Mouse (Mus musculus) embryonic stem cell, embryonic (primary cell): ENCODE data around the gene Zmynd8.

Experiments used
- CTCF ChIA-PET, 4 experiments: fragments of 300-600 bp in 2 of 4; fragments of 350-600 bp in 2 of 4; sonication (Branson Sonifier 250); formaldehyde crosslinking; loops; one replicate each; lab custom pipeline; 2022; ENCODE audit warnings: inconsistent platforms in 2 of 4; lab: Charles Lee
- POLR2A ChIA-PET, 4 experiments: fragments of 300-600 bp in 2 of 4; fragments of 350-600 bp in 2 of 4; sonication (Branson Sonifier 250); formaldehyde crosslinking; loops; one replicate each; lab custom pipeline; 2022; ENCODE audit warnings: antibody characterized with exemption in 4 of 4, inconsistent platforms in 1 of 4; lab: Charles Lee

Zmynd8 gene

DNA sequence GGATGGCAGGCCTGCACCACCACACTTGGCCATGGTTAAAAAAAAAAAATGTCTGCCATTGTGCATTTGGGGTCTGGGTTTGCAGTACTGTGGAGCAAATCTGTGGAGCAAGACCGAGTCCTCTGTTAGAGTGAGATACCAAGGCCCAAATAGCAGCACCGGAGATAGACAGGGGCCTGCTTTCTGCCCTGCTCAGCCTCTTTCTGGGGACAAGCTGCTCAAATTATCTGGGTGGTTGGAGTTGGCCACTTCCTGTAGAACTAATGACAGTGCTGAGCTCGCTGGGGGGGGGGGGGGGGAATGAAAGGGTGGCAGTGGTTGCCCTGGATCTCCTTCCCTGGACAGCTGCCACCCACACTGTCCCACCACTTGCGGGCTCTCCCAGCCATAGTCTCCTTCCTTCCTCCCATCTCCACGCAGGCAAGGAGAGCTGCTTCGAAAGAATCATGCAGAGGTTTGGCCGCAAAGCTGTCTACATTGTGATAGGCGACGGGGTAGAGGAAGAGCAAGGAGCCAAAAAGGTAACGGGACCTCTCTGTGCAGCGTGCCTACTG, 129.9 kb downstream of the Zmynd8 start:
- CTCF ChIA-PET, result interaction anchor here in 2 of 4 experiments (0.6 to 2.5 kb wide), 6 partner anchors 11 to 82 kb away, joined by 3 to 12 read pairs (median 3); no protein-coding TSS in a partner anchor

DNA sequence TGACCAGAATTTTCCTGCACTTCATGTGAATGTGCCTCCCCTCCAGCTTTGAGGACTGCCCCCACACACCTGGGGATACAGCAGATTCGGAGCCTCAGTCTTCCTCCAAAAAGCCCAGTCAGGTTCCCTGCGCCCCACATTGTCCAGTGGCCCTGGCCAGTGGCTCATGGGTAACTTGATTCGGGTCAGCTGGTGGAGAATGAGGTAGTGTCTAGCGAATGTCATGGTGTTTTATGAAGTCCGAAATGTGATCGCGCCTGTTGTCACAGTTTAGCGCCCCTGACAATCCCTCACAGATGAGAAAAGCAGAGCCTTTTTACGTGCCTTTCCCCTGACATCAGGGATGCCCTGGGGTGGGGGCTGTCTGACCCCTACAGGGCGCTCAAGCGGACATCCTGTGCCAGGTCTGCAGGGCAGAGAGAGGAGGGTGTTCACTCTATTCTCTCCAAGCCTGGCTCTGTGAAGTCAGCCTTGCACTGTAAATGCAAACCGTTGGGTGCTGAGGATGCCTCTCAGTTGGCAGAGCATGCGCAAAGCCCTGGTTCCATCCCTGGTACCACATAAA, 139.3 kb downstream of the Zmynd8 start:
- CTCF ChIA-PET, result no interaction called here
- POLR2A ChIA-PET, result interaction anchor here in 2 of 4 experiments (1.0 to 2.1 kb wide), 3 partner anchors 13 to 51 kb away, joined by 3 to 9 read pairs (median 3); no protein-coding TSS in a partner anchor

More for the DNA sequence above, 129.9 kb downstream of the Zmynd8 start:
- POLR2A ChIA-PET, result interaction anchor here in 3 of 4 experiments (0.6 to 1.5 kb wide), 11 partner anchors 10 to 696 kb away, joined by 3 to 7 read pairs (median 4); no protein-coding TSS in a partner anchor

DNA sequence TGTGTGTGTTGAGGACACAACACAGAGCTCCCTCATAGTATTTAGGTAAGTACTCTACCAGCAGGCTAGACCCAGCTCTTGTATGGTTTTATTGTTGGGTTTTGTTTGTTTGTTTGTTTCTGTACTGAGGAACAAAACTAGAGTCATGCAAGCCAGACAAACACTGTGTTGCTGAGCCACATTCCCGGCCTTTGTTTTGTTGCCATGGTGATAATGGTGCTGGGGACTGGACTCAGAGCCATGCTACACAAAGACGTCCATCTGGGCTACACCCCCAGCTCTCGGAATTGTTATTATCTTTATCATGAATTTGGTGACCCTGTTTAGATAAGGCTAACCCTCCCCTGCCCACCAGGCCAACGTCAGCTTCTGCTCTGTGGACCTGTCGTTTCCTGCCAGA, 140.3 kb downstream of the Zmynd8 start:
- CTCF ChIA-PET, result interaction anchor here in 2 of 4 experiments (0.6 to 1.1 kb wide), 3 partner anchors 24 to 193 kb away, joined by 3 to 5 read pairs (median 3); no protein-coding TSS in a partner anchor
- POLR2A ChIA-PET, result interaction anchor here in 3 of 4 experiments (0.5 to 2.1 kb wide), 4 partner anchors 14 to 1070 kb away, joined by 3 to 9 read pairs (median 3); no protein-coding TSS in a partner anchor

DNA sequence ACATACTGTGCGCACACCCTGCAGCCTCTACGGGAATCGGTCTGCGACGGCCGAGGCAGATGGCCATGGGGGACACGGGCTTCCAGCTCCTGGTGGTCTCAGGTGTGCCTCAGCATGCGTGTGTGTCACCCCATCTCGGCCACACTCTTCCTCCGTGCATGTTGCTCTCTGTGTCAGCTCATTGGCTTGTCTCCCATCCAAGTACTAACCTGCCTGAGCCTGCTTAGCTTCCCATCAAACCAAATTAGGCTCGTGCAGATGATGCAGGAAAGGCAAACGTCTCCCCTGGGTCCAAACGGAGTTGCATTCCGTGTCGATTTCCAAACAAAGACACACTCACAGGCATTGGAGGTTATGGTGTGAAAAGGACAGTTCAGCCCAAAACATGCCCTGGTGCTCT, 141.0 kb downstream of the Zmynd8 start:
- POLR2A ChIA-PET, result interaction anchor here (0.5 to 2.1 kb wide), 7 partner anchors 12 to 1070 kb away, joined by 3 to 9 read pairs (median 3); no protein-coding TSS in a partner anchor
- CTCF ChIA-PET, result interaction anchor here in 1 of 4 experiments (1.1 kb wide), 1 partner anchor 194 kb away, joined by 3 read pairs; no protein-coding TSS in a partner anchor

DNA sequence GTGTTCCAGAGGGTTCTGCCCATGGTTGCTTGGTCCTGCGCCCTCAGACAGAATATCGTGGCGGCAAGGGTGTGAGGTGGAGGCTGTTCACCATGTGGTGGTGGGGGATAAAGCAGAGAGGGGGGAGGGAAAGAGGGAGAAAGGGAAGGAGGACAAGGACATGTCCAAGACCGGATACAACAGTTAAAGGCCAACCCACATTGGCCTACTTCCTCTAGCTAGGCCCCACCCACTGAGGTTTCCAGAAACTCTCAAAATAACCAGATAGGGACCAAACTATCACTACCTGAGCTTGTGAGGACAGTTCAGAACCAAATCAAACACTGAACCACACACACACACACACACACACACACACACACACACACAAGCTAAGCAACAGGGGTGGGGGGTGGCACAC, 146.1 kb downstream of the Zmynd8 start:
- ChIA-PET POLR2A (interaction anchor here in 3 of 4 experiments (0.6 to 1.6 kb wide), 8 partner anchors 17 to 845 kb away, joined by 3 to 5 read pairs (median 4); no protein-coding TSS in a partner anchor), CTCF (interaction anchor here in 3 of 4 experiments (0.6 to 1.6 kb wide), 3 partner anchors 36 to 266 kb away, joined by 3 to 10 read pairs (median 4); no protein-coding TSS in a partner anchor)

DNA sequence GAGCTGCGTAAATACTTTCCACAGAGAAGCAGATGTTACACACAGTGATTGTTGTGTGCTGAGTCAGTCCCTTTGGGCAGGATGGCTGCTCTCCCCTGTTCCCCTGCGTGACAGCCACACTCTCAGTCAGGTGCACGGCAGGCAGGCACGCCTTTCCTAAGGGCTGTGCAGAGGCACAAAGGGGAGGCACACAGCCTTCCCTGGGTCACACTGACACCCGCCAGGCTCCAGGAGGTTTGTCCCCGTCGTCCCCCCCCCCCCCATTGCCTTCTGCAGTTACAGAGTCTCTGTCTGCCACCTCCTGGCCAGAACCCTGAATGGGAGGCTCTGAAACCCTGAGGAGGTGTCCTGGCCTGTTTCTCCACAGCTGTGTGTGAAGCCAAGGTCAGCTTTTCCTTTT, 147.7 kb downstream of the Zmynd8 start:
- ChIA-PET POLR2A (interaction anchor here in 2 of 4 experiments (0.6 to 1.6 kb wide), 4 partner anchors 59 to 1925 kb away, joined by 3 to 5 read pairs (median 4); no protein-coding TSS in a partner anchor), CTCF (interaction anchor here (0.6 to 1.6 kb wide), 13 partner anchors 10 to 792 kb away, joined by 3 to 6 read pairs (median 3); no protein-coding TSS in a partner anchor)

DNA sequence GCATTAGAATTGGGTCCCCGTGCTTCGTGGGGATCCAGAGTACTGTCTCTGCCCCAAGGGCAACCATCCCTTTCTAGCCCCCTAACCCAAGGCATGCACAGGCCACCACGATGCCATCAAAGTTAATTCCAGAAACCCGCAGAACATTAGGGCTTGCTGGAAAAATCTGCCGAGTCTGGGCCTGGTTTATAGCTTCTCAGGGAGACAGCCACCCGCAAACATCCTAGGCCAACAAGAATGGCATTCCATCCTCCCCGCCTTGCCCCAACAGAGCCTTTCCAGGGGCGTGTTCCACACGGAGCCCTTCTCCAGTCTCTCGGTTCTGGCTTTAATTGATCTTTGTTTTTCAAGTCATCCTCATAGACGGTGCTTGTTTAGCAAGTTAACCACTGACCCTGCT, 150.4 kb downstream of the Zmynd8 start:
- CTCF ChIA-PET, result interaction anchor here in 1 of 4 experiments (1.1 to 1.4 kb wide), 3 partner anchors 34 to 222 kb away, joined by 3 read pairs; no protein-coding TSS in a partner anchor
- POLR2A ChIA-PET, result interaction anchor here in 1 of 4 experiments (1.5 kb wide), 1 partner anchor 9 kb away, joined by 3 read pairs; no protein-coding TSS in a partner anchor

DNA sequence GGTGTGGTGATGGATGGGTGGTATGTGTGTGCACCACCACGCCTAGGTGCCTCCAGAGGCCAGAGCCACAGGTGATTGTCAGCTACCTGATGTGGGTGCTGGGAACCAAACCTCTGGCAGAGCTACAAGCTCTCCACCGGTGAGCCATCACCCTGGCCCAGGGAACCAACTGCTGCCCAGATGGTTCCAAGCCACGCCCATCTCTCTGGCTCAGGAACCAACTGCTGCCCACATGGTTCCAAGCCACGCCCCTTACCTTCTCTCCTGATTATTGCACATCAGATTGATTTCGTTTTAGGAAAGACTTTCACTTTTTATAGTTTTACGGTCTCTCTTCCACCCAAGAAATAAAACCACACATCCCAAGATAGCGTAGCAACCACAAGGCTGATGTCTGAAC, 150.8 kb downstream of the Zmynd8 start:
- ChIA-PET POLR2A (interaction anchor here in 1 of 4 experiments (1.5 to 1.7 kb wide), 2 partner anchors 9 to 31 kb away, joined by 3 to 4 read pairs; no protein-coding TSS in a partner anchor), CTCF (interaction anchor here in 2 of 4 experiments (0.6 to 1.4 kb wide), 4 partner anchors 35 to 222 kb away, joined by 3 read pairs; no protein-coding TSS in a partner anchor)

DNA sequence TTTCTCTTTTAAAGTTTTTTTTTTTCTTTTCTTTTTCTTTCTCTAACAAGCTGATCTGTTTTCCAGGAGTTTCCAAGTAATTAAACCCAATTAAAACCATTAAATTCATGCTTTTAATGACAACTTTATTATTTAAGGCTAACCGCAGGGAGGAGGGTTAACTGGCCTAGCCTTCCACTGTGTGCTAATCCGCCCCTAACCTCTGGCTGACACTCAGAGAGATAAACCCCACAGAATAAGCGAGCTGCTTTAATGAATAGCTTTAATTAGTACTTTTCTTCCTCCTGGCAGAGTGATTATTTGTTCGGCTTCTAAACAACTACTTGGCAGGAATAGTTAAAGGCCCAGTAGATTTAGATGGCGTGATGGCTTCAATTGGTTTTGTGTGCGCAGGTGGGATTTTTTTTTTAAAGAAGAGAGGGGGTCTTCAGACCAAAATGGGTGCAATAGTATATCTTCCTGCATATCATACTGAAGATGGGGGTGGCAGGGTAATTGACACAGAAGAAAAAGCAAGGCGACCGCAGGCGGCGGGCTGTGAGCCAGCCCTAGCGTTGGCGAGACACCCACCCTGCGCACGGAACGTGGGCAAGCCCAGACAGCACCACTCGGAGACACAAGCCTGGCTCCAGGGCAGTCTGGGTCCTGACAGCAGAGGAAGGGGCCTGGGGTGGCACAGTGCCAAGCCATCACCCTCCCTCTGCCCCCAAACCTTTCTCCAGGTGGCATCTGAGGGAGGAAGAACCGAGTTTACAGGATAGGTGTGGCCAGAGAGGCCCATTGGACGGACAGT, 153.3 kb downstream of the Zmynd8 start:
- CTCF ChIA-PET, result no interaction called here
- POLR2A ChIA-PET, result interaction anchor here in 2 of 4 experiments (1.0 kb wide), 2 partner anchors 23 to 142 kb away, joined by 3 read pairs; no protein-coding TSS in a partner anchor

DNA sequence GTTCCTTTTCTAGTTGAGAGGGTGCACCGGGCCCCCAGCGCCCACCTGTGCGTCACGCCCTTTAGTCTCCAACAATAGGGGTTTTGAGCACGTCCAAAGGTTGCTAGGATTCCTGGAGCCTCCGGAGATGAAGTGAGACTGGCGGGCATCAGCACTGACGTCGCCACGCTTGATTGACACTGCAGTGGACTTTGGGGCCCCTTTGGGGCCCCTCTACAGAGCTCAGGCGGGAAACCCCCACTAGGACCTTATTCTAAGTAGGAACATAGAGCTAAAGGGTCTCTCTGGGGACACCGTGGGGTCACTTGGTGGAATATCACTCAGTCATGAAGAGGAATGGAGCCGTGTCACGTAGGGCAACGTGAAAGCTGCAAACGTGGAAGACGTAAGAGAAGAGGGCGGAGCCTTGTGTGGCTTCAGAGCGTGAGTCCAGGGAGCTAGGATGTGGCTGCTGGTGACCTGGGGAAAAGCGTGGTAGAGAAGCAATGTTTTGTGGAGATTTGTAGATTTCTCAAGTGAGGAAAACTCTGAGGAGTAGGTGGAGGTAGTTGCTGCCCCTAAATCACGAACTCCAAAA, 156.5 kb downstream of the Zmynd8 start:
- POLR2A ChIA-PET, result interaction anchor here in 3 of 4 experiments (0.6 to 2.5 kb wide), 13 partner anchors 15 to 91 kb away, joined by 3 to 9 read pairs (median 4); no protein-coding TSS in a partner anchor
- CTCF ChIA-PET, result interaction anchor here in 3 of 4 experiments (0.7 to 2.1 kb wide), 6 partner anchors 10 to 216 kb away, joined by 3 to 10 read pairs (median 6); no protein-coding TSS in a partner anchor

DNA sequence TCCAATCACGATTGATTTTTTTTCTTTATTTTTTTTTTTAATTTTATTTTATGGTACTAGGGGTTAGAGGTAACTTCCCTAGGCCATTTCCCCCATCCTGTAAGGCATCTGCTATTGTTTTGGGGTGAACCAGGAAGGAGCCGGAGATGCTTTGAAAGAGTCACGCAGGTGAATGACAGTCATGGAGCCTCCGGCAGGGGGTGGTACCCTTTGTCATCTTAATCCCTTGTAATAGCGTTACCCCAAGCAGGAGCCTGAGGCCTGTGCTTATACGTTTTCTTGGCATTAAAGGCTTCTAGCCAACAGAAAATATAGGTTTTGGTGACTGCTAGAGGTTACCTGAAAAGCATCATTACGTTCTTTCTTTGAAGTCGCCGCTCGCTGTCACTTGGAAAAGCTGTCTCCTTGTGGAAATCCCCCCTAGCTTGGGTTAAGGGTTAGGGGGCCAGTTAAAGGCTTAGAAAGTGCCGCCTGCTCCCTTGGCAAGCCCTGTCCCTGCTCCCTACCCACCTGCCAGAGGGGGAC, 157.2 kb downstream of the Zmynd8 start:
- ChIA-PET CTCF (interaction anchor here (0.6 to 2.1 kb wide), 11 partner anchors 10 to 1113 kb away, joined by 3 to 10 read pairs (median 4); no protein-coding TSS in a partner anchor), POLR2A (interaction anchor here in 3 of 4 experiments (0.6 to 2.5 kb wide), 10 partner anchors 14 to 271 kb away, joined by 3 to 9 read pairs (median 4); no protein-coding TSS in a partner anchor)

DNA sequence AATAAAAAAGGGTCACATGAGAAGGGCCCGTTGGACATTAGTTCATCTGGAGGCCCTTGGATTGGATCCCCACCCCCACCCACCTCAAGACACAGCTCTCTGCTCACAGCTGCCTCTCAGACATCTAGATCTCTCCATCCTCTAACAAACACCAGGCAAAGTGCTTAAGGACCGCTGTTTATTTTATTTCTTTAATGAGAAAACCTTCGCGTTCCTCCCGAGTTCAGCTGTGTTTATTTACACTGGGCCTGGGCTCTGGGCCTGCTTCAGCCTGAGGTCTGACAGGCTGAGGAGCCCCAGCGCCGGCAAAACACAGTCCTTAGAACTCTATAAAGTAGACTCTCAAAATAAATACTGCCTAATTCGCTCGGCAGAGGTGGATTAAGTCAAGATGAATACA, 157.8 kb downstream of the Zmynd8 start:
- ChIA-PET POLR2A (interaction anchor here in 3 of 4 experiments (0.6 to 2.5 kb wide), 9 partner anchors 13 to 271 kb away, joined by 3 to 9 read pairs (median 4); no protein-coding TSS in a partner anchor), CTCF (interaction anchor here (0.6 to 2.1 kb wide), 11 partner anchors 10 to 1113 kb away, joined by 3 to 10 read pairs (median 4); no protein-coding TSS in a partner anchor)

DNA sequence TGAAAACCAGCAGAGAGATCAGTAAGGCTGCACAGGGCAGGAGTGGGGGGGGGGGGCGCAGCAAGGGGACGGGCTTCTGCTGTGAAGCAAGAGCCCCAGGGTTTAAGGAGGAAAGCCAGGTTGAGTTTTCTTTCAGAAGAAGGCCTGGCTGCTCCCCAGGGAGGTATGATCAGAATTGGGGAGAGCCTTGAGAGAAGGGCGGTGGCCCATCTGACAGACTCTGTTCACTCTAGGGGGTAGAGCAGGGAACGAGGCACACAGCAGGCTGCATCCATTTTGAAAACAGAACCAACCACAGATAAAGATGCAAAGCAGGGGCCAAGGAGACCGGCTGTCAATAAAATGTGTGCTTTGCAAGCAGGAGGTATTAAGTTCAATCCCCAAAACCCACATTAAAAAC, 158.4 kb downstream of the Zmynd8 start:
- ChIA-PET CTCF (interaction anchor here in 1 of 4 experiments (1.0 kb wide), 1 partner anchor 156 kb away, joined by 3 read pairs; no protein-coding TSS in a partner anchor), POLR2A (interaction anchor here in 1 of 4 experiments (2.4 kb wide), 1 partner anchor 23 kb away, joined by 6 read pairs; no protein-coding TSS in a partner anchor)

DNA sequence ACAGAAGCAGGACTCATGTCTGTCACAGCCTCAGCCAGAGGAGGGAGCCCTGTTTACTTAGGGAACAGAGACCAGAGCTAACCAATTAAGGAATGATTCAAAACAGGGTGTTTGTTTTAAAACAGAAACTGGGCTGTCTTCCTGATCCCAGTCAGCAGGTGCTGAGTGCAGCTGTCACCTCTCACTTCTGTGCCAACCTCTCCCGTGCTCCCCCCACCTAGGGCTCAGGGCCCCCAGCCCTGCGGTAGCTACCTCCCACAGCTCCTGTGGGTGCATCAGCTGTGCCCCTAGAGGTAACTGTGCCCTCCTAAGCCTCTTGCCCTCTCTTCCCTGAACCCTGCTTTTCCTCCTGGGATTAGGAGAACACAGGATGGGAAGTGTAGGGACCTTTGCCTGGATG, 162.5 kb downstream of the Zmynd8 start:
- ChIA-PET POLR2A (interaction anchor here in 1 of 4 experiments (1.1 to 1.9 kb wide), 2 partner anchors 19 to 74 kb away, joined by 3 to 4 read pairs; no protein-coding TSS in a partner anchor), CTCF (interaction anchor here (0.5 to 1.9 kb wide), 5 partner anchors 9 to 450 kb away, joined by 3 to 7 read pairs (median 3); no protein-coding TSS in a partner anchor)
